Mouse (Mus musculus) T-helper 1 cell (primary cell): Measurements from ENCODE around the gene Slc39a11.

Source experiments
- in situ Hi-C: fragments of 300-600 bp; cut with MboI, MseI; formaldehyde crosslinking; loops from one replicate; pipeline ENCODE4 v1.15.1; 2025; ENCODE audit warnings: high pct_unique_total_duplicates

Gene Slc39a11

DNA sequence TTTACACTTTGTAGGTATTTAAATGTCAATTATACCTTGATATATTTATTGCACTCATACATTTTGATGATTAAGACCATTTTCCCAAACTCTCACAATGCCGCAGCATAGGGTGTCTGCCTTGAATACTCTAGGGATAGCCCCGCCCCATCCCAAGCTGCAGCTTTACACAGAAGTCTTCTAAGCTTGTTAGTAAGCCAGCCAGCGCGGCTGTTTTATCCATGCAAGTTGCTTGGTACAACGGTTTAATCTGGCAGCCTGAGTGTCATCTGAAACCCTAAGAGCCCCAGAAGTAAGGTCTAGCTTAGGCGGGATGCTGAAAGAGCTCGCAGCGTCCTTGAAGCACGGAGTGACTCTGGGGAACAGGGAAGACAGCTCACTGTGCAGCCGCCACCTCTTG lies 238.1 kb downstream of the Slc39a11 start:
- in situ Hi-C loops: no loop called here

DNA sequence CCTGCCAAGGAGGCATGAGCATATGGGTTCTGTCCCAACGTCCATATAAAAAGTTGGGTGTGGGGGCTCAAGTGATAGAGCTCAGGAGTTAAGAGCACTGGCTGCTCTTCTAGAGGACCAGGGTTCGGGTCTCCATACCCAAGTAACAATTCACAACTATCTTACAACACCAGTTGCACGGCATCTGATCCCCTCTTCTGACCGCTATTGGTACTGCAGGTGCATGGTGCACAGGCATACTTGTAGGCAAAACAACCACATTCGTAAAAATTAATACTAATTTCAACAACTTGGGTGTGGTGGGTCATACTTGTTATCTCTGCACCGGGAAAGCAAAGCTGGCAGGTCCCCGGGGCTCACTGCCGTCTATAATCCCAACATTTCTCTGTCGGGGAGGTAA lies 240.8 kb downstream of the Slc39a11 start:
- in situ Hi-C loops: no loop called here

DNA sequence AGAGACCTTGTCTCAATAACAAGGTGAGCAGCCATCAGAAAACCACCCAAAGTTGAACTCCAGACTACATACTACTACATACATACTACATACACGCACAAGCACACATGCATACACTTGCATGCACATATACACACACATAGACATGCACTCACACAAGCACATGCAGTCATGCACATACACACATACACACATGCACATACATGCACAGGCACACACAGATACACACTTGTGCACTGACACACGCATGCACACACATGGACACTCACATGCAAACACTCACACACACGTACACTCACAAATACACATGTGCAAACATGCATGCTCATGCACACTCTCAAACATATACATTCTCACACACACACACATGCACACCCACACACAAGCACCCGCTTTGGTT lies 242.4 kb downstream of the Slc39a11 start:
- in situ Hi-C loops: no loop called here

DNA sequence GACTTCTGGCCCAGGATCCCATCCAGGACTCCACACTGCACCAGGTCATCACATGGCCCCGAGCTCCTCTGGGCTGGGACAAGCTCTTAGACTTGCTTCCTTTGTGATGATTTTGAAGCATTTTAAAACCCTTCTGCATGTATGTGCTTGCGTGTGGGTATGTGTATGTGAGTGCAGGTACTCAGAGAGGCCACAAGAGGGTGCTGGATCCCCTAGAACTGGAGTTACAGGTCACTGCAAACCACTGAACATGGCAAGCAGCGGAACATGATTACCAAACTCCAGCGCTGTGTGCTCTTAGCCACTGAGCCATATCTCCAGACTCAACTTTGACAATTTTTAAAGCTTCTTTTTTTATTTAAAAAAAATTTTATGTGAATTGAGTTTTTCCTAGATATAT lies 249.0 kb downstream of the Slc39a11 start:
- in situ Hi-C loops: no loop called here

DNA sequence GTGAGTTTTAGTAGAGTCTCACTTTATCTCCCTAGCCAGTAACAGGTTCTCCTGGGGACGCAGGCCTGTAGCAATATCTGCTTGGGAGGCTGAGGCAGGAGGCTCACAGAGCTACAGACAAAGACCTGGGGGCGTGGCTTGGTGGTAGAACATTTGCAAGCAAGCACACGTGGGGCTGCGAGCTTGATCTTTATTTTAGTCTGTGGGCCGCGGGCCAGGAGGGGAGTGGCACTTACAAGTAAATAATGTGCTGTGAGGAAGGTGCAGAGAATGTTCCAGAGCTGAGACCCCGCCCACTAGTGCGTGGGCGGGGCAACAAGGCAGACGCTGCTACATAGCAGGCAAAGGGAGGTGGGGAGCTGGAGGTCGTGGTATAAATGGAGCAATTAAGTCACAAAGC lies 250.3 kb downstream of the Slc39a11 start:
- in situ Hi-C loops: no loop called here

DNA sequence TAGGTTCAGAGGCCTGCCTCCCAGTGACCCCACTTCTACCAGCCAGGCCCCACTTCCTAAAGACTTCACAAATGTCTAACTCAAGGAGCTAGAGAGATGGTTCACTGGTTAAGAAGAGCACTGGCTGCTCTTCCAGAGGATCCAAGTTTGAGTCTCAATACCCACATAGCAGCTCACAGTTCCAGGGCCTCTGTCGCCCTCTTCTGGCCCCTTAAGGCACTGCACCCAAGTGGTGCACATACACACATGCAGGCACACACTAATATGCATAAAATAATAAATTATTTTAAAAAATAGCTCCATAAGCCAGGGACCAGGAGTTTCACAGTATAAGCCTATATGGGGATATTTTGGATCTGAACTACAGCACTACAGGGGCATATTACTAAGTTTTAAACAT lies 252.5 kb downstream of the Slc39a11 start:
- in situ Hi-C loops: no loop called here

DNA sequence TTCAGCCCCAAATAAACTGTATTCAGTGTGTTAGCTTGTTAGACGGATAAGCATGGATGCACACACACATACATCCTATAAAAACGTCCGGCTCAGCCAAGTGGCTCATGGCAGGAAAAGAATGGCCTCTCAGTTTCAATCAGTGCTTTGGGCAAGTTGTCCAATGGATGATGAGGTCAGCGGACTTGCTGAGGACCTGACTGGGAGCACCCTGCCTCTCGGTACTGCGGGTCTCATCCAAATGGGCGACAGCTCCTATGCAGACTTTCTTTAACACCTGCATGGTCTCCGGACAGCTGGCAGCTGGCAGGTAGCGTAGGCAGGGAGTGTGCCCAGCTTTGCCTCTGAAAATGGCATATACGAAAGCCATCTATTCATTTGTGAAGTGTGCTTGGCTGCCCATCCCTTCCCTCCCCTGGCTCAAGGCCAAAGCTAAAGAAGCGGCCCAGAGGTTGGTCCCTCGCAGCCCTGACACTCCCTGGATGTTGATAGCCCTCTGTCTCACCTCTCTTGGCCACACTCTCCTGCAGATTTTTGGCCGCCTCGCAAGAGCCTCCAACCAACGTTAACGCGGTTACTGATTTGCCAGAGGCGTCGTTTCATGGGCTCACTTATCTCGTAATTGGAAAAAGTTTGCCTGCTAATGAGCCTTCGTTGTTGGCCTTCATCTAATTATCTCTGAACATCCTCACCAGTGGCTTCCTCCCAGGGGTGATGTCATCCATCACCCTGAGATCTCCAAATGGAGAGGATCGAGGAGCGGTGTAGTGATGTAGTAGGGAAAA lies 256.3 kb downstream of the Slc39a11 start:
- in situ Hi-C loops: no loop called here

DNA sequence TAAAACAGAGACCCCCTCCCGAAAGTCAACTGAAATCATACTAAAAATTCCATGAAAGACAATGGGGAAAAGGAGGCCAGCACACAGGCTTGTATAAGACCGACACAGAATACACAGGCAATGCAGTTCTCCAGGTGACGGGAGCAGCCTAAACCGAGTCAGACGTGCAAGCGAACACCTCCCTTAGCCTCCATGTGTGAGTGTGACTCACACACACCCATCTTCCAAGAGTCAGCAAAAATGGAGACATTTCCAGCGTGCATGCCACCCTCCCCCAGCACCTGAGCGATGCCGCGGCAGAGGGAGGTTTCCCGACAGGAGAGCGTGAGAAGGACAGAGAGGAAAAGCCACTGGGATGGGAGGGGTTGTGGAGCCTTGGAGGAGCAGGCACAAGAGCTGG lies 258.2 kb downstream of the Slc39a11 start:
- in situ Hi-C loops: no loop called here

DNA sequence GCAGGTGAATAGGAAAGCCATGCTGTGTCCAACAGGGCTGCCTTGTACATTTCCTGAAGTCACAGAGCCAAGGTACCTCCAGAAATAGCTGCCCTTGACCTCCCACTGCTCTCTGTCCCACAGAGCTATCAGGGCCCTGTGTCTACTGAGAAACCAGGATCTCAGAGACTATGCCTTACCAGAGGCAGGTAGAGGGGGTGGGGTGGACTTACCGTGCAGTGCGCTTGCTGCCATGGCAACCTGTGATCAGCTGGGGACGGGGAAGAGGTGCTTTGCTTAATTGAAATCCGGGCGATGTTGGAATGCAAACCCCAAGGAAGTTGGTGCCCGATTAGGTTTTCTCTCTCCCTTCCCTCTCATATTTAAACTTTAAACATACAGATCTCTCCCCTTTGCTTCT lies 260.2 kb downstream of the Slc39a11 start:
- in situ Hi-C loops: no loop called here

DNA sequence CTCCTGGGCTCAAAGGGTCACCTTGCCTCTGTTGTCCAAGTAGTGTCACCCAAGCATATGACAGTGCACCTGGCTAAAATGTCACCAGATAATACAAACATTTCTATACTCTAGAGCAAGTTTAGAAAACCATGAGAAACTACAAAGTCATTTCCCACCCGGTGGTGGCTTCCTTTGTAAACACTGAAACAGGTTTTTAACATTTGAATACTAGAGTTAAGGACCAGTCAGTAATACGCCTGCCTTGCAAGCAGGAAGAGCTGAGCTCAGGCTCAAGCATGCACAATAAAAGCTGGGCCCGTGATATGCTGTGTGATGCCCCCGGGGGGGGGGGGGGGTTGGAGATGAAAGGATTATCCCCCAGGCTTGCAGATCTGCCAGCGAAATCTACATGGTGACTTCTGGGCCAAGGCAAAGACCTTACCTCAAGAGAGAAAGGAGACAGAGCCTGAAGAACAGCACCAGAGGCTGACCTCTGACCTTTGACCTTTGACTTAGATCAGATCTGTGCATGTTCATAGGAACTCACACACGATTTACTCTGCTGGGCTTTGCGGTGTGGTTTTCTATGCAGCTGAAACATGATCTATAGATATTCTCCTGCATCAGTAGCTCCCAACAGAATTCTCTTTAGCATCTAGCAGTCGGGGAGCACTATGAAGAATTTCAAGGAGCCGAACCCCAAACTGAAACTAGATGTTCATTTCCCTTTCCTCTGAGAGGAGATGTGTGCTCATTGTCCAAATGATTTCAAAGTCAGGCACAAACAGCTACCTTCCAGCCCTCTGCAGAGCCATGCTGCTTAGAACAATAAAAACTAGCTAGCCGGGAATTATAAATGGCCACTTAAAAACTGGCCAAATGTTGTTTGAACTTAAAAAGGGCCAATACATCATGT lies 267.0 kb downstream of the Slc39a11 start:
- in situ Hi-C loops: no loop called here

DNA sequence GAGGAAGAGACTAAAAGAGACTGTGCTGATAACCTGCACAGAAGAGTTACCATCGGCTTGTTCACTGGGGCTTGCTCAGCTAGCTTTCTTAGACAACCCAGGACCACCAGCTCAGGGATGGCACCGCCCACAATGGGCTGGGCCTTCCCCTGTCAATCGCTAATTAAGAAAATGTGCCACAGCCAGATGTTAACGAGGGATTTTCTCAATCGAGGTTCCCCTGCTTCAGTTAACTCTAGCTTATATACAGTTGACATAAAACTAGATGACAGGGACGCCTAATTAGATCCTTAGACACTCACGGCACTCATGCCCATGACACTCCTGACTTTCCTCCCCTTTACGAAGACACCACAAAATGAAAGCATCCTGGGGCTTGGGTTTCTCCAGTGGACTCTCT lies 268.3 kb downstream of the Slc39a11 start:
- in situ Hi-C loops: no loop called here

DNA sequence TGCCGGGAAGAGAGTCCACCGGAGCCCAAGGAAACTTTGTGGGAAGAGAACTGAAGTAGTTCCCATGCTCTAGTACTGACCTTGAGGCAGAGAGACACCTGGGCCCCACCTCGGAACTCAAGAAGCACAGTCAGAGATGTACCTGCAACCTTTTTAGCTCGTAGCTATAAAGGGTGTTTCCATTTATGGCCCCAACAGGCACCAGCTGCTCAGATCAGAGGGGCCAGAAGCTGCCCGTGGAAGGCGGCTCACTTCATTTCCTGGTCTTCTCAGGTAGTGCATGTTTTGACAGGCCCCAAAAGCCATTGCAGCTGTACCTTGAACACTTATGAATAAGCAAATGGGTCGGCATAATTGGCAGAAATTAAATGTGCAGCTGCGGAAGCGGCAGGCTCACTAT lies 271.0 kb downstream of the Slc39a11 start:
- in situ Hi-C loops: no loop called here

DNA sequence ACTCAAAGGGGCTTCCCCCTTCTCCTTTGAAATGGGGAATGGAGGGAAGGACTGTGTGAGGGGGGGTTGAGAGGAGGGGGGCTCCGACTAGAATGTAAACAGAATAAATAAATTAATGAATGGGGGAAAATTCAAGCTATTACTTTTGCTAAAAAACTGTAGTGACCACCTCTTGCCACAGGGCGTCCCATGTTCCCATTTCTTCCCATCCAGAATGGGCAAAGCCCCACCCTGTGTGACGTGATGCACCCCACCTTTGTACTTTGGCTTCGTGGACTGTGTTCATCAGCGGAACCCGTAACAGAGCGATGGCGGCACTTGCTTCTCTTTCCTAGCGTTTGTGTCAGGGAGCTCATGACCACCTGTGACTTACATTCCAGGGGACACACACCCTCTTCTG lies 273.8 kb downstream of the Slc39a11 start:
- in situ Hi-C loops: no loop called here

DNA sequence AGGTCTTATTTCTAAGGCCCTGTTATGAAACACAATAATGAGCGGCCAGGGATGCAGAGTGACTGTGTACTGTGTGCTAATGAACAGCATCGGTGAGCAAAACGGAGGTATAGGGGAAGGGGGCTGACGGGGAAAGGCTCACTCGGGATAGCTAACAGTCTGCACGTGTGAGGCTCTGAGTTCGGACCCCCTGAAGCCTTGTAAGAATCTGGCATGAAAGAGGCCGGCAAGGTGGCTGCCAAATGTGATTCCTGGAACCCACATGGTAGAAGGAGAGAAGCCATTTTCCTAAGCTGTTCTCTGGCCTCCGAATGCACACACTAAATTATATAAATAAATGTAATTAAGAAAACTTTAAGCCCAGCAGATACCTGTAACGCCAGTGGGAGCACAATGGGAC lies 276.0 kb downstream of the Slc39a11 start:
- in situ Hi-C loops: no loop called here

DNA sequence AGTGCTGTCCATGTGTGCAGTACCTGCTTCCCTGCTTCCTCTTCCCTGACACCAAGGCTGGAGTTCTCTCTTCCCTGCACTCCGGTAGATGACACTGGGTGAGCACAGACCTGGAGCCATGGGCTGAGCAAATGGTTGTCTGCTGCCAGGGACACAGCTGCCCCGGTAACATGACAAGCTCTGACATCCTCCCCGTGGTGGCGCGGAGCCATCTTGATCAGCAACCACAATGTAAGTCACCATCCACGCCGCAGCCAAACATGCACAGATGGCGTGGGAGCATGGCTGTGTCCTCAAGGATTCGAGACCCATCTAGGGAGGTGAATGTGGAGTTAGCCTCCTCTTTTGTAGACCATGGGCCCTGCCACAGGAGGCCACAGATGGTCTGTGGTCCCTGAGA lies 276.5 kb downstream of the Slc39a11 start:
- in situ Hi-C loops: no loop called here

DNA sequence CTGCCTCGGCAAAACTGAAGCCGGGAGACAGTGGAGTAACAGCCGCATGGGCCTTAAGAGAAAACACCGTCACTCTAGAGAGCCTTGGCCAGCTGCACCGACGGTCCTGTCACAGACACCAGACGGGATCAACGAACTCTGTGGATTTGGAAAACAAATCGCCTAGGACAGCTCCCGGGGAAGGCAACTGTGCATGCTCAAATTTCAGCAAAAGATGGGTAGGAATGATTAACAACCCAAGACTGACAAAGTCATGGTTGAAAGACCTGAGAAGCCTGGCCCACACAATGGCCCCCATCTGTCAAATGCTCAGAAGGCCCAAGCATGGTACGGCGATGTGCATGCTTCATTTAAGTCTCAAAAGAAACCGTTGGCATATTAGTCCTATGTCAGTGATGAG lies 281.8 kb downstream of the Slc39a11 start:
- in situ Hi-C loops: no loop called here

DNA sequence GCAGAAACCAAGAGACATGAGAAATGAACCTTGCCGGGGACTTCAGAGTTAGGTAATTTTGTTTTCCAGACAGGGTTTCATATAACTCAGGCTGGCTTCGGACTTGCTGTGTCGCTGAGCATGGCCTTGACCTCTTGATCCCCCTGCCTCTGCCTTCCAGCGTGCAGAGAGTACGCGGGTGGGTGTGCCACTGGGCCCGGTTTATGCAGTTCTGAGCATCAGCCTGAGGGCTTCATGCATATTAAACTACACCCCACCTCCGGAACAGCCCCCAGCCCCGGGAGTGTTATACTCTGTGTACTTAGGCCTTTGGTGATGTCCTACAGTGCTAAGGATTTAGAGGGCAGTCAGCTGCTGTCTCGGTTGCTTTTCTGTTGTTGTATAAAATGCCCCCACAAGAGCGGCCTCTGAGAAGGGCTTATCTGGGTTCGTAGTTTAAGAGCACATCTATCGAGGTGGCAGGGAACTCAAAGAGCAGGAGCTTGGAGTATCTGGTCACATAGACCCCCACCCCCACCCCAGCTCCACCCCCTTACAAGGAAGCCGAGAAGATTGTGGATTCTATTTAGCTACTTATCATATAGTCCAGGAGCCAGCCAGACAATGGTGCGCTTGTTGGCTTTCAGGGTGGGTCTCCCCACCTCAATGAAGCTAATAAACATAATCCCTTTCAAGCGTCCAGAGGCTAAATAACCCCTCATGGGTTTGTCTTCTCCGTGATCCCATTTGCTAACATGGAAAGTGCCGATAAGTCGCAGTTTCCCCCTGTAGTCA lies 283.4 kb downstream of the Slc39a11 start:
- in situ Hi-C loops: no loop called here

DNA sequence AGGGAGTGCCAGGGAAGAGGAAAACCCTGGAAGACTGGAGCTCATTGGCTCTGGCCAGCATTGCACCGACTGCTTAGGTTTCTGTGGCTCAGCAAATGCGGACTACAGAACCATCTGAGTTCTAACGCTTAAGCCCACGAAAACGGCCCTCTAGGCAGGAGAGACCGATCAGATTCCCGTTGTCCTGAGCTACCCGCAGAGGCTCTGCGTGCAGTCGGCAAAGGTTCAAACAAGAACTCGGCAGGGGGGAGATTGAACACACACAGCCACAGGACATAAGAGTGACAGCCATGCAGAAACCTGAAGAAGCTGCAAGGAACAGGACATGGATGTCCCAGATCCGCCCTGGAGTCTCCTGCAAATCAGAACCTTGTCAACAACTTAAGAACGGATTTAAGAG lies 286.1 kb downstream of the Slc39a11 start:
- in situ Hi-C loops: no loop called here

DNA sequence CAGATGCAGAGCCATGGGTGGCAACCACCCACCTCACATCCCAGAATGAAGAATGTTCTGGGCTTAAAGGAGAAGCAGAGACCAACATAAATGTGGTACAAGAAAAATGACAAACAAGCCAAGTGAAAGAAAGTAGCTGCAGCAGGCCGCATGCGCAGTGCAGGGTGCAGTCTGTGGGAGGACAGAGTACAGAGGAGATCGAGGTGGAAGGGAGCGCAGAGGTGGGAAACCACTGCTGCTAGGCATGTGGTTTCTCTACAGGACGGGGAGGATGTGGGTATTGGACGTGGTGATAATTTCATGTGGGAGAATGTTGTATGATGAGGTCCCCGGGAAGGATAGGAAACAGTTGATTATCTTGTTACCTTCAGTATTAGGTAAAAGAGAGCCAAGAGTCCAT lies 287.3 kb downstream of the Slc39a11 start:
- in situ Hi-C loops: no loop called here

DNA sequence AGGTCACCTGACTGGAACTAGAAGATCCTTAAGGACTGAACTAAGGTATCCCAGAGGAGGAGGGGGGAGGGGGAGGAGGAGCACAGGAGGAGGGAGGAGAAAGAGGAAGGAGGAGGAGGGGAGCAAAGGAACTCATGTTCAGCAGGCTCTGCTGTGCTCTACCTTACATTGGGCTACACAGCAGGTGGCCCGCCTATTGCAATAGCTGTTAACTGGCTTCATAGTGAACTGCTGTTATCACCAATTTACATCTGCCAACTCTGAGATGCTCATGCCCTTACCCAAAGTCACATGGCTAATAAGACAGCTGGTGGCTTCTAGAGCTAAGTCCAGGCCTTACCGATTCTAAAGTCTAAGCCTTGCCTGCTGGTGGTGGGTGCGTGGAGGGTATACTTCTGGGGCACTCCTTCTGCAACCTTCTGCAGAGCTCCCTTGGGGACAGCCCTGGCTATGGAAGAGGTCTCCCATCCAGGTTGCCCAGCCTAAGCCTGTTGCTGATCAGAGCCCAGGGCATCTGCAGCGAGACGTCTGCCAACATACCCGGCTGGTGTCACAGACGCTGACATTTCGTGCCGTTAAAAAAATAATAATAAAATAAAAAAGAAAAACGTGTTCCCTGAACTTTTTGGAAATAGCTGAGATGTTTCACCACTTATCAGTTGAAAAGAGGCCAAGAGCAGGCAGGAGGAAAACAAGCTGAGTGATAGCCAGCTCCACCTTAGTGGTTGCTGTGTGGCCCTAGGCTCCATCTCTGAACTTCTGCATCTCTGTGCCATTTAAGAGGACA lies 289.6 kb downstream of the Slc39a11 start:
- in situ Hi-C loops: no loop called here

DNA sequence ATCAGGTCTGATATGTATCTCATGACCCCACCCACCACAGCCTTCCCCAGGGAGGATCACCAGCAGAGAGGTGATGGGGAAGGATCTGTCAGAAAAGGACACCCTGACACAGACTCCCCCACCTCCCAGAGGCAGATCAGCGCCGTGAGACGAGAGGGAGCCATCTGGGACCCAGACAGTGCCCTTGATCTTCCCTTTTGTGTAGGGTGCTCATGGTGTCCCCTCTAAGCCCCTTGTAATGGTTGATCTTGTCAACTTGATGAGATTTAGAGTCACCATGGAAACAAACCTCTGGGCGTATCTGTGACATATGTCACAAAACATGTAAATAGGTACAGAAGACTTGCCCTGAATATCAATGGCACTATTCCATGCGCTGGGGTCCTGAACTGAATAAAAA lies 293.9 kb downstream of the Slc39a11 start:
- in situ Hi-C loops: no loop called here
